Mouse (Mus musculus): ENCODE measurements around the gene Nrp2.

Gene Nrp2

GRCm38 (mm10) chr1:62751011-62752006 is 48.2 kb downstream of the Nrp2 start:
- no peak for DNase-seq (ENCODE audit: low read depth, low spot score)

GRCm38 (mm10) chr1:62752055-62752454 is 49.0 kb downstream of the Nrp2 start:
- no peak for DNase-seq (ENCODE audit: low read depth, low spot score)

GRCm38 (mm10) chr1:62752661-62753333 is 49.7 kb downstream of the Nrp2 start:
- no peak for DNase-seq (ENCODE audit: low read depth, low spot score)

- no peak for DNase-seq (ENCODE audit: low read depth, low spot score)
Measured at GRCm38 (mm10) chr1:62754066-62754835, 51.2 kb downstream of the Nrp2 start.

- no peak for DNase-seq (ENCODE audit: low read depth, low spot score)
Measured at GRCm38 (mm10) chr1:62760086-62760485, 57.0 kb downstream of the Nrp2 start.

- no peak for DNase-seq (ENCODE audit: low read depth, low spot score)
Measured at GRCm38 (mm10) chr1:62760565-62760964, 57.5 kb downstream of the Nrp2 start.

- DNase-seq (ENCODE audit: low read depth, low spot score) = no peak
Measured at GRCm38 (mm10) chr1:62763779-62764178, 60.7 kb downstream of the Nrp2 start.

GRCm38 (mm10) chr1:62765171-62765570 is 62.1 kb downstream of the Nrp2 start:
- no peak for DNase-seq (ENCODE audit: low read depth, low spot score)

- DNase-seq (ENCODE audit: low read depth, low spot score) = no peak
Measured at GRCm38 (mm10) chr1:62766766-62767165, 63.7 kb downstream of the Nrp2 start.

GRCm38 (mm10) chr1:62767611-62768010 is 64.5 kb downstream of the Nrp2 start:
- no peak for DNase-seq (ENCODE audit: low read depth, low spot score)

GRCm38 (mm10) chr1:62770576-62770975 is 67.5 kb downstream of the Nrp2 start:
- DNase-seq (ENCODE audit: low read depth, low spot score) = no peak

- no peak for DNase-seq (ENCODE audit: low read depth, low spot score)
Measured at GRCm38 (mm10) chr1:62772391-62772790, 69.3 kb downstream of the Nrp2 start.

- no peak for DNase-seq (ENCODE audit: low read depth, low spot score)
Measured at GRCm38 (mm10) chr1:62773105-62773920, 70.2 kb downstream of the Nrp2 start.

- DNase-seq (ENCODE audit: low read depth, low spot score) = no peak
Measured at GRCm38 (mm10) chr1:62773921-62774191, 70.8 kb downstream of the Nrp2 start.

GRCm38 (mm10) chr1:62774288-62775218 is 71.5 kb downstream of the Nrp2 start:
- DNase-seq (ENCODE audit: low read depth, low spot score) = no peak

- DNase-seq (ENCODE audit: low read depth, low spot score) = no peak
Measured at GRCm38 (mm10) chr1:62777320-62778235, 74.5 kb downstream of the Nrp2 start.

GRCm38 (mm10) chr1:62778910-62779309 is 75.8 kb downstream of the Nrp2 start:
- no peak for DNase-seq (ENCODE audit: low read depth, low spot score)

GRCm38 (mm10) chr1:62780068-62780761 is 77.1 kb downstream of the Nrp2 start:
- DNase-seq (ENCODE audit: low read depth, low spot score) = no peak

GRCm38 (mm10) chr1:62782155-62782554 is 79.1 kb downstream of the Nrp2 start:
- DNase-seq (ENCODE audit: low read depth, low spot score) = no peak

All from brain, embryonic 18.5 days (tissue).